Mouse (Mus musculus) heart, postnatal 0 days (tissue): ENCODE measurements around the gene Ttll10. TPM values are rescaled to one million over a fixed set of nuclear protein-coding genes. Genes with fewer than 3 reads are reported as not detected.

Experiments
- ATAC-seq: fragments of 200-750 bp; cut with Nextera tagmentation; 2 replicates; pipeline ENCODE4 v1.8.0; 2017; ENCODE audit warnings: low read depth, moderate number of reproducible peaks, moderate library complexity; ENCODE audit not compliant: insufficient read depth
- DNase-seq: peaks from one replicate; pipeline ENCODE4 v3.0.0-alpha.2; 2016; ENCODE audit warnings: low spot score
- H3K27ac ChIP-seq: fragments of 300-500 bp; sonication (generic); 2 replicates; pipeline ENCODE4 v1.5.1; 2014; ENCODE audit warnings: low read depth, mild to moderate bottlenecking
- H3K27me3 ChIP-seq: fragments of 300-500 bp; sonication (generic); 2 replicates; pipeline ENCODE4 v1.6.1; 2014; ENCODE audit warnings: low read length, mixed read lengths; ENCODE audit not compliant: control insufficient read depth, insufficient read depth
- H3K36me3 ChIP-seq: fragments of 300-500 bp; sonication (generic); replicated peaks from 2 replicates; pipeline ENCODE4 v1.6.1; 2014; ENCODE audit warnings: low read length, mixed read lengths; ENCODE audit not compliant: control insufficient read depth, insufficient read depth
- H3K4me1 ChIP-seq: fragments of 300-500 bp; sonication (generic); 2 replicates; pipeline ENCODE4 v1.6.1; 2014; ENCODE audit warnings: antibody characterized with exemption; ENCODE audit not compliant: control insufficient read depth, insufficient read depth
- H3K4me2 ChIP-seq: fragments of 300-500 bp; sonication (generic); 2 replicates; pipeline ENCODE4 v1.6.1; 2014; ENCODE audit warnings: low read depth, mild to moderate bottlenecking, low read length, moderate library complexity
- H3K4me3 ChIP-seq: fragments of 300-500 bp; sonication (generic); 2 replicates; pipeline ENCODE4 v1.5.1; 2014; ENCODE audit warnings: low read depth, low read length
- H3K9ac ChIP-seq: fragments of 300-500 bp; sonication (generic); replicated peaks from 2 replicates; pipeline ENCODE4 v1.6.1; 2014; ENCODE audit warnings: low read depth, low read length, mixed read lengths
- H3K9me3 ChIP-seq: fragments of 300-500 bp; sonication (generic); replicated peaks from 2 replicates; pipeline ENCODE4 v1.6.1; 2016; ENCODE audit warnings: low read length; ENCODE audit not compliant: control insufficient read depth
- CTCF ChIP-seq: IDR thresholded peaks from 2 replicates; pipeline ENCODE4 v1.5.1; 2016; ENCODE audit warnings: antibody characterized with exemption, control low read depth, low read depth
- EP300 ChIP-seq: IDR thresholded peaks from 2 replicates; pipeline ENCODE4 v1.6.1; 2016; ENCODE audit warnings: antibody characterized with exemption, low read depth
- WGBS: fragments of 180-500 bp; shearing (Covaris S2); extraction: QIAGEN DNeasy Blood & Tissue Kit; methylation state at CpG from one replicate; pipeline ENCODE4 v1.1.7; 2014; 5-methylcytosine and 5-hydroxymethylcytosine counted together
- polyA plus RNA-seq: library from polyadenylated mRNA; unstranded; fragments of >200 nt; fragmentation: Nextera tagmentation; extraction: Ambion mirVana; gene quantifications from 2 replicates; pipeline ENCODE4 v1.2.1, GENCODE M21; 2015
- total RNA-seq: library from RNA; depleted of rRNA; stranded (reverse); fragments of >200 nt; gene quantifications from 2 replicates; pipeline ENCODE4 v1.2.3, GENCODE M21; 2014; ENCODE audit warnings: low replicate concordance

Gene Ttll10
- total and polyA plus RNA-seq, 2 experiments from 2014 or later = not detected

DNA sequence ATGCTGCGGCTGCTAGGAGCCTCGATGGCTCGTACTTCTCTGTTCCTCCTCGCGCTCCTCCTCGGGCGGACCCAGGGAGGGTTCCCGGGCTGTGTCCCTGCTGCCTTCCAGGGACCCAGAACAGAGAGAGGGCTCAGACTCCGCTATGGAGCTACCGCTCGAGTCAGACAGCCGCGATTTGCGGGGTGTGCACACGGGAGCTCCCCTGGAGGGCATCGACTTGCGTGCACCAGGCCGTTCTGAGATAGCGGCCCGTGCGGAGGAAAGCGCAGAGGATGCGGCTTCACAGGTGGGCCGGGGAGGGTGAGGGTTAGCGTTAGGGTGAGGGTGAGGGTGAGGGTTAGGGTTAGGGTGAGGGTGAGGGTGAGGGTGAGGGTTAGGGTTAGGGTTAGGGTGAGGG, 24.3 kb downstream of the Ttll10 start:
- Histone ChIP-seq H3K4me1 (peaks cover 23% of the 10 kb centered on the region), H3K27ac (no peak overlapping the region), H3K36me3 (no peaks in the 10 kb centered on the region), H3K9ac (no peak overlapping the region), H3K4me3 (peak overlapping the region; percentile 10; the same call in 1 of the 2 replicates), H3K4me2 (peak overlapping the region; percentile 29), H3K27me3 (peaks cover 11% of the 10 kb centered on the region), H3K9me3 (no peaks in the 10 kb centered on the region)
- 4% methylated on average over 22 of the region's 25 CpGs for whole genome bisulfite sequencing
- ATAC-seq = no peak
- TF ChIP-seq EP300 = no peak
- no peak for TF ChIP-seq CTCF
- DNase-seq = no peak

DNA sequence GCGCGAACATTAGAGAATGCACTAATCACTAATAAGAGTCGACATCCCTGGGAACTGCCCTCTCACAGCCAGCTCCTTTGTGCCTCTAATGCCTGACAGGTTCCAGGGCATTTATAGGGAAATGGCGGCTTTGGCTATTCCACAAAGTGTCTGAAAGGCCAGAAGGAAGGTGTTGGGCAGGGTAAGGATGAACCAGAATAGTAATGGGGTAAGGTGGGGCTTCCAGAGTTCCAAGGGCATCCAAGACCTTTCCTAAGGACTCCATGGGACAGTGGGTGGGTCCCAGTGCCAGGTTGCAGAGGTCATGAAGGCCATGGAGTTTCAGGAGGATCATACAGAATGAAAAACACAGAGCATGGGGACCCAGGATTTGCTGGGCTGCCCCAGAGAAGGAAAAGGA, 24.9 kb downstream of the Ttll10 start:
- no peak overlapping the region for H3K4me3 ChIP-seq
- H3K4me2 ChIP-seq = no peak overlapping the region
- TF ChIP-seq EP300 (no peak), CTCF (no peak)
- H3K9me3 ChIP-seq = no peaks in the 10 kb centered on the region
- ATAC-seq (no peak), DNase-seq (no peak)
- no peak overlapping the region for H3K27ac ChIP-seq
- peaks cover 23% of the 10 kb centered on the region for H3K4me1 ChIP-seq
- H3K27me3 ChIP-seq = peaks cover 11% of the 10 kb centered on the region
- no peak overlapping the region for H3K9ac ChIP-seq
- WGBS = 76% methylated on average over 4 of the region's 4 CpGs
- H3K36me3 ChIP-seq = 0 out of 2 replicates have a peak, but pooled peaks cover 3% of the 10 kb centered on the region

DNA sequence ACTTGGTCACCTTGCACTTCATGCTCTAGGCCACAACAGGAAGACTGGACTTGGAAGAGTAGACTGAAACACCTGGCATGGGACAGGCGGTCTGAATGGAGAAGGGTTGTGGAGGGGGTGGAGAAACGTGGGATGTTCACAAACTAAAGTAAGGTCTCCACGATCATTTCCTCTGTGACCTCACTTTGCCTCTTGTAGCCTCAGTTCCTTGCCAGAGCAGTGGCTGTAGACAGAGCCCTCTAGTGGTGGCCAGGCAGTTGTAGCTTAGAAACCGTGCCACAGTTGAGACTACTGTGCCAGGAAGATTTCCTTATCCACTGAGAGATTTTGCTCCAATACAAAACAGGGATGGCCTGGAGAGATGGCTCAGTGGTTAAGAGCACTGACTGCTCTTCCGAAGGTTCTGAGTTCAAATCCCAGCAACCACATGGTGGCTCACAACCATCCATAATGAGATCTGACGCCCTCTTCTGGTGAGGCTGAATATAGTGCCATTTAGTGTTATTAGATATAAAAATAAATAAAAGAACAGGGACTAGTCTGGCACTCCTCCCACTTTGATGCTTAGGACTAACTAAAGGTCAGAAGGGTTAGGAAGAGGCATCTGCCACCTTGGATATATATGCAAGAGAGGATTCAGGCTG, 25.6 kb downstream of the Ttll10 start:
- ATAC-seq (no peak), DNase-seq (peak; percentile 61)
- 31% methylated on average over 6 of the region's 6 CpGs for WGBS
- H3K9me3 ChIP-seq = no peaks in the 10 kb centered on the region
- H3K4me2 ChIP-seq = no peak overlapping the region
- 0 out of 2 replicates have a peak, but pooled peaks cover 3% of the 10 kb centered on the region for H3K36me3 ChIP-seq
- no peak overlapping the region for H3K9ac ChIP-seq
- peaks cover 23% of the 10 kb centered on the region for H3K4me1 ChIP-seq
- H3K27ac ChIP-seq = no peak overlapping the region
- TF ChIP-seq CTCF (peak; percentile 65), EP300 (no peak)
- no peak overlapping the region for H3K4me3 ChIP-seq
- H3K27me3 ChIP-seq = peaks cover 11% of the 10 kb centered on the region

GRCm38 (mm10) chr4:156032856-156033255, 26.4 kb downstream of the Ttll10 start:
- Histone ChIP-seq H3K9ac (no peak overlapping the region), H3K4me3 (no peak overlapping the region), H3K9me3 (no peaks in the 10 kb centered on the region), H3K4me1 (peaks cover 23% of the 10 kb centered on the region), H3K36me3 (peaks cover 3% of the 10 kb centered on the region; the same call in 1 of the 2 replicates), H3K4me2 (peak overlapping the region; percentile 84; the same call in 1 of the 2 replicates), H3K27me3 (peaks cover 11% of the 10 kb centered on the region), H3K27ac (peak overlapping the region; percentile 91)
- ATAC-seq (no peak), DNase-seq (no peak)
- TF ChIP-seq CTCF (no peak), EP300 (no peak)
- WGBS = 82% methylated on average over 4 of the region's 4 CpGs

DNA sequence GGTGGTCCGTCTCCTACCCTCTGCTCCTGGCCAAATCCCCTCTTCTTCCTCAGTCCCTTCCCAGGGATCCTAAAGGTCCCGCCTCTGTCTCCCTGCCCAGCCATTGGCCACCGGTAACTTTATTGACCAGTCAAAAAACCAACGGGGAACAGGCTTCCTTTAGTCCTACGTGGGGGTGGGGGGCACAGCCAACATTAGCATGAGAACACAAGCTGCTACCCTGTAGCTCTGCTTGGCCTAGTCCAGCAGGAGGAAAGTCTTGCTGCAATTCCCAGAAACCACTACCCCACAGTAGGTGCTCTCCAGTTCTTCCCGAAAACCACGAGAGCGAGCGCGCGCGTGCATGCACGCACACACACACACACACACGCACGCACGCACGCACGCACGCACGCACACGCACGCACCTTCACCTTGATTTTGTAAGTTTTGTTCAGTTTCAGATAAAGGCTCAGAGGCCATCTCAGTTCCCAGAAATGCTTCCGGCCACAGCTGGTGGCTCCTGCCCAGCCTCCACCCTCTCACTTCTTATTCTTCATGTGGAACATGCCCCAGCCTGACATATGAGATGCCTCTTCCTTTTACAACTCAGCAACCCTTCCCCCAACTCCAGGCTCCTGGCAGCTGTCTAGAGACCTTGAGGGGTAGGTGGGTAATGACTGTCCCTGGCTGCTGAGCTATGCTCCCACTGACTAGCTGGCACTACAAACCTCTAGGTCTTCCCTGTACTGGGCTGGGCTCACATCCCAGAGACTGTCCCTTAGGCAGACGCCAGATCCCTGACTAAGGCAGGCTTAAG, 27.4 kb downstream of the Ttll10 start:
- no peaks in the 10 kb centered on the region for H3K9me3 ChIP-seq
- WGBS = 2% methylated on average over 24 of the region's 24 CpGs
- peak overlapping the region; percentile 91 for H3K27ac ChIP-seq
- peak overlapping the region; percentile 84 for H3K4me2 ChIP-seq
- peak overlapping the region; percentile 58 for H3K9ac ChIP-seq
- peaks cover 11% of the 10 kb centered on the region for H3K27me3 ChIP-seq
- DNase-seq (peak; percentile 91), ATAC-seq (peak; percentile 92)
- peak overlapping the region; percentile 57 for H3K4me3 ChIP-seq
- H3K36me3 ChIP-seq = peaks cover 3% of the 10 kb centered on the region; the same call in 1 of the 2 replicates
- TF ChIP-seq CTCF = no peak
- TF ChIP-seq EP300 = no peak
- H3K4me1 ChIP-seq = peaks cover 23% of the 10 kb centered on the region
